ENCODE assay signal across 7 mouse cellular contexts in the genomic region with DNA sequence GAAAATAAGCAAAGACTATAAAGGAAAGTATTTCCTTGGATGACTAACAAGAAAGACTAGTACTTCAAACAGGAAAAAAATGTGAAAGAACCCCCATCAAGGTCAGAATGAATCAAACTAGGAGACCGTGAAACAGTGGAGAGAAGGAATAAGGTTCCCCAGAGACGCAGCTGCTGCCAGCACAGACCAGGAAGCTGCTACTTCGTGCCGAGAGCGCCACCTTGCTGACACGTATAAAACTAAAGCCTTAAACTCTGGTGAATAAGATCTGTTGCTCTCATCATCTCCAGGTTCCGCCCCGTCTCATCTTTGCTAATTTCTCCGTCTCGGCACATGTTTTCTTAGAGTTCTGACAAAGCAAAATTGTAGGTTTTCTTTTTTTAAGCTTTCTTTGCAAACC.
A peak's percentile ranks its signal among the peaks of the same experiment; 100 is the strongest.
DNase-seq lines count a peak whose midpoint lies in the region; ATAC-seq and TF ChIP-seq lines count a peak whose summit lies in the region.

No protein-coding gene starts in this region.

- TF ChIP-seq CTCF in gastrocnemius, adult 2 months (IDR thresholded peaks at IDR 0.05) = peak; percentile 54
- peak; percentile 87 for TF ChIP-seq CTCF in intestine, postnatal 0 days (IDR thresholded peaks at IDR 0.05; ENCODE audit: low read depth)

- DNase-seq in cerebellum, postnatal 25 days = peak; percentile 85 to 91
- DNase-seq in gastrocnemius, adult 2 months = peak; percentile 75
- DNase-seq in left cerebral cortex, postnatal 36 days (ENCODE audit: low spot score in 2 of 2) = peak; percentile 71 to 73
- DNase-seq in spleen, adult 18-20 months = peak; percentile 12 to 44

- intact Hi-C loops in gastrocnemius, adult 2 months (cut with DNase I) = no loop called here
- intact Hi-C loops in left cerebral cortex, postnatal 36 days (cut with DNase I) = no loop called here

- H3K4me2 ChIP-seq in intestine, postnatal 0 days (replicated peaks; ENCODE audit: low read depth) = peak overlapping the region; percentile 25; the same call in 1 of the 2 replicates
- H3K4me2 ChIP-seq in midbrain, embryonic 15.5 days = no peak overlapping the region

- H3K9ac ChIP-seq in intestine, postnatal 0 days (ENCODE audit: low read depth, low read length) = no peak overlapping the region
- H3K9ac ChIP-seq in midbrain, embryonic 15.5 days = no peak overlapping the region

- H3K36me3 ChIP-seq in intestine, postnatal 0 days (ENCODE audit: control insufficient read depth, insufficient read depth) = no peaks in the 10 kb centered on the region
- H3K36me3 ChIP-seq in midbrain, embryonic 15.5 days (replicated peaks) = no peaks in the 10 kb centered on the region

- no peak overlapping the region; the same call in 1 of the 2 replicates for H3K4me3 ChIP-seq in gastrocnemius, adult 2 months
- H3K4me3 ChIP-seq in intestine, postnatal 0 days (ENCODE audit: low read depth, low read length) = no peak overlapping the region
- no peak overlapping the region for H3K4me3 ChIP-seq in midbrain, embryonic 15.5 days

- H3K9me3 ChIP-seq in intestine, postnatal 0 days (ENCODE audit: control insufficient read depth) = no peaks in the 10 kb centered on the region
- H3K9me3 ChIP-seq in midbrain, embryonic 15.5 days = no peaks in the 10 kb centered on the region

- no peak overlapping the region for H3K27ac ChIP-seq in gastrocnemius, adult 2 months
- no peak overlapping the region for H3K27ac ChIP-seq in intestine, postnatal 0 days (ENCODE audit: low read depth, low read length)
- no peak overlapping the region for H3K27ac ChIP-seq in midbrain, embryonic 15.5 days

- no peaks in the 10 kb centered on the region for H3K4me1 ChIP-seq in intestine, postnatal 0 days (replicated peaks; ENCODE audit: control insufficient read depth, insufficient read depth, low read length)
- H3K4me1 ChIP-seq in midbrain, embryonic 15.5 days = no peaks in the 10 kb centered on the region

- peak; percentile 92 for ATAC-seq in activated CD4-positive, CD25-positive, alpha-beta regulatory T cell, adult 4 months
- ATAC-seq in intestine, postnatal 0 days = no peak
- peak; percentile 95 for ATAC-seq in midbrain, embryonic 15.5 days (replicated peaks)

- no peaks in the 10 kb centered on the region for H3K27me3 ChIP-seq in intestine, postnatal 0 days (replicated peaks; ENCODE audit: control insufficient read depth, insufficient read depth, low read length)
- no peaks in the 10 kb centered on the region for H3K27me3 ChIP-seq in midbrain, embryonic 15.5 days (replicated peaks)

- 16% methylated on average over 10 of the region's 10 CpGs for WGBS in intestine, postnatal 0 days
- 17% methylated on average over 10 of the region's 10 CpGs for WGBS in midbrain, embryonic 15.5 days

Comparison
In these comparisons a context has a peak if more than half of its experiments do, and no peak if none do; other contexts are left out.
1. DNase-seq: peak in every context shown above with its lines; median percentile 88 in cerebellum, postnatal 25 days; 75 in gastrocnemius, adult 2 months; 72 in left cerebral cortex, postnatal 36 days; 28 in spleen, adult 18-20 months.